Mouse (Mus musculus): ENCODE data around the gene Il16. TPM values are rescaled to one million over a fixed set of nuclear protein-coding genes. Genes with fewer than 3 reads are reported as not detected.
"Not testable (repeated sequence)": the region's sequence is repeated elsewhere in the genome, so short reads cannot be mapped to it uniquely, and the experiment has no call there.

Il16 gene
- total and polyA plus RNA-seq, 3 experiments = 5.6 to 7.6 (median 6.1) TPM

- Histone ChIP-seq H3K4me3 (no peak overlapping the region), H3K4me1 (ENCODE audit: control insufficient read depth, insufficient read depth, low read length) (peaks cover 2% of the 10 kb centered on the region; the same call in 1 of the 2 replicates), H3K9ac (ENCODE audit: low read depth, low read length) (no peak overlapping the region), H3K36me3 (ENCODE audit: control insufficient read depth, insufficient read depth, low read length) (no peaks in the 10 kb centered on the region), H3K79me2 (replicated peaks; ENCODE audit: control insufficient read depth, insufficient read depth, low read length) (no peaks in the 10 kb centered on the region), H3K27me3 (ENCODE audit: control insufficient read depth, insufficient read depth, low read length) (no peaks in the 10 kb centered on the region; the same call in 1 of the 2 replicates), H3K27ac (no peak overlapping the region)
- no peak for TF ChIP-seq EP300 (IDR thresholded peaks at IDR 0.05; ENCODE audit: insufficient read depth, low read depth, low read length)
- no peak for TF ChIP-seq CTCF (IDR thresholded peaks at IDR 0.05)
- WGBS = 71% methylated on average over 1 of the region's 1 CpGs
- DNase-seq = no peak
- intact Hi-C loops (cut with DNase I) = no loop called here
Measured at GRCm38 (mm10) chr7:83713639-83714038, 31.9 kb downstream of the Il16 start.

- 82% methylated on average over 10 of the region's 10 CpGs for WGBS
- H3K4me3 ChIP-seq; H3K79me2 ChIP-seq (replicated peaks; ENCODE audit: control insufficient read depth, insufficient read depth, low read length); H3K4me1 ChIP-seq (ENCODE audit: control insufficient read depth, insufficient read depth, low read length); H3K9ac ChIP-seq (ENCODE audit: low read depth, low read length); H3K27ac ChIP-seq; H3K36me3 ChIP-seq (ENCODE audit: control insufficient read depth, insufficient read depth, low read length); intact Hi-C loops (cut with DNase I); DNase-seq; H3K27me3 ChIP-seq (ENCODE audit: control insufficient read depth, insufficient read depth, low read length): not testable (repeated sequence)
Measured at GRCm38 (mm10) chr7:83711676-83712259, 33.8 kb downstream of the Il16 start.

GRCm38 (mm10) chr7:83703046-83703775, 42.3 kb downstream of the Il16 start:
- H3K4me3 ChIP-seq = no peak overlapping the region
- 74% methylated on average over 9 of the region's 9 CpGs for WGBS
- peaks cover 2% of the 10 kb centered on the region; the same call in 1 of the 2 replicates for H3K4me1 ChIP-seq (ENCODE audit: control insufficient read depth, insufficient read depth, low read length)
- no peaks in the 10 kb centered on the region for H3K36me3 ChIP-seq (ENCODE audit: control insufficient read depth, insufficient read depth, low read length)
- DNase-seq = no peak
- H3K27me3 ChIP-seq (ENCODE audit: control insufficient read depth, insufficient read depth, low read length) = no peaks in the 10 kb centered on the region
- no peak overlapping the region for H3K27ac ChIP-seq
- H3K9ac ChIP-seq (ENCODE audit: low read depth, low read length) = no peak overlapping the region
- no peaks in the 10 kb centered on the region for H3K79me2 ChIP-seq (replicated peaks; ENCODE audit: control insufficient read depth, insufficient read depth, low read length)
- no peak for TF ChIP-seq CTCF (IDR thresholded peaks at IDR 0.05)
- no peak for TF ChIP-seq POLR2A (IDR thresholded peaks at IDR 0.05; ENCODE audit: insufficient read depth, low read depth, low read length)
- no peak for TF ChIP-seq EP300 (IDR thresholded peaks at IDR 0.05; ENCODE audit: insufficient read depth, low read depth, low read length)
- intact Hi-C loops (cut with DNase I) = no loop called here

GRCm38 (mm10) chr7:83699066-83699745, 46.3 kb downstream of the Il16 start:
- intact Hi-C loops (cut with DNase I) = loop anchor here (5.0 kb wide), 1 partner anchor 183 kb away; the partner anchor contains the start of genes Mesd and Tlnrd1
- peaks cover 2% of the 10 kb centered on the region; the same call in 1 of the 2 replicates for H3K4me1 ChIP-seq (ENCODE audit: control insufficient read depth, insufficient read depth, low read length)
- no peak overlapping the region for H3K4me3 ChIP-seq
- no peak overlapping the region for H3K9ac ChIP-seq (ENCODE audit: low read depth, low read length)
- H3K27ac ChIP-seq = no peak overlapping the region
- 61% methylated on average over 6 of the region's 6 CpGs for WGBS
- no peaks in the 10 kb centered on the region for H3K79me2 ChIP-seq (replicated peaks; ENCODE audit: control insufficient read depth, insufficient read depth, low read length)
- DNase-seq = no peak
- no peaks in the 10 kb centered on the region for H3K36me3 ChIP-seq (ENCODE audit: control insufficient read depth, insufficient read depth, low read length)
- no peaks in the 10 kb centered on the region for H3K27me3 ChIP-seq (ENCODE audit: control insufficient read depth, insufficient read depth, low read length)
- TF ChIP-seq POLR2A (IDR thresholded peaks at IDR 0.05; ENCODE audit: insufficient read depth, low read depth, low read length) = no peak
- no peak for TF ChIP-seq CTCF (IDR thresholded peaks at IDR 0.05)
- no peak for TF ChIP-seq EP300 (IDR thresholded peaks at IDR 0.05; ENCODE audit: insufficient read depth, low read depth, low read length)

- no peaks in the 10 kb centered on the region for H3K36me3 ChIP-seq (ENCODE audit: control insufficient read depth, insufficient read depth, low read length)
- TF ChIP-seq EP300 (IDR thresholded peaks at IDR 0.05; ENCODE audit: insufficient read depth, low read depth, low read length) (no peak), CTCF (IDR thresholded peaks at IDR 0.05) (peak; percentile 87)
- H3K27me3 ChIP-seq (ENCODE audit: control insufficient read depth, insufficient read depth, low read length) = no peaks in the 10 kb centered on the region
- no peak overlapping the region for H3K4me3 ChIP-seq
- no peaks in the 10 kb centered on the region for H3K79me2 ChIP-seq (replicated peaks; ENCODE audit: control insufficient read depth, insufficient read depth, low read length)
- 31% methylated on average over 6 of the region's 6 CpGs for WGBS
- peaks cover under 1% of the 10 kb centered on the region; the same call in 1 of the 2 replicates for H3K4me1 ChIP-seq (ENCODE audit: control insufficient read depth, insufficient read depth, low read length)
- peak in 1 of 2 experiments; percentile 52 for DNase-seq
- intact Hi-C loops (cut with DNase I) = loop anchor here (2.0 to 5.0 kb wide), 3 partner anchors 79 to 187 kb away; partner anchors contain the start of genes Mesd and Tlnrd1
- H3K27ac ChIP-seq = no peak overlapping the region
- H3K9ac ChIP-seq (ENCODE audit: low read depth, low read length) = no peak overlapping the region
Measured at GRCm38 (mm10) chr7:83695449-83696212, 49.9 kb downstream of the Il16 start.

Data from heart, adult 2 months (tissue).